Mouse (Mus musculus): ENCODE measurements around the gene Pax9. TPM values are rescaled to one million over a fixed set of nuclear protein-coding genes. Genes with fewer than 3 reads are reported as not detected.
A peak's percentile ranks its signal among the peaks of the same experiment; 100 is the strongest.

Pax9 gene
- polyA plus RNA-seq (2021) = 7.6 TPM

GRCm38 (mm10) chr12:56691427-56692079 lies at the start of gene Pax9:
Gene Pax9, plus strand, starts transcription at chr12:56691767.
- ChIA-PET CTCF (no interaction called here), POLR2A (no interaction called here)
- H3K27me3 ChIP-seq = peaks cover 16% of the 10 kb centered on the region

DNA sequence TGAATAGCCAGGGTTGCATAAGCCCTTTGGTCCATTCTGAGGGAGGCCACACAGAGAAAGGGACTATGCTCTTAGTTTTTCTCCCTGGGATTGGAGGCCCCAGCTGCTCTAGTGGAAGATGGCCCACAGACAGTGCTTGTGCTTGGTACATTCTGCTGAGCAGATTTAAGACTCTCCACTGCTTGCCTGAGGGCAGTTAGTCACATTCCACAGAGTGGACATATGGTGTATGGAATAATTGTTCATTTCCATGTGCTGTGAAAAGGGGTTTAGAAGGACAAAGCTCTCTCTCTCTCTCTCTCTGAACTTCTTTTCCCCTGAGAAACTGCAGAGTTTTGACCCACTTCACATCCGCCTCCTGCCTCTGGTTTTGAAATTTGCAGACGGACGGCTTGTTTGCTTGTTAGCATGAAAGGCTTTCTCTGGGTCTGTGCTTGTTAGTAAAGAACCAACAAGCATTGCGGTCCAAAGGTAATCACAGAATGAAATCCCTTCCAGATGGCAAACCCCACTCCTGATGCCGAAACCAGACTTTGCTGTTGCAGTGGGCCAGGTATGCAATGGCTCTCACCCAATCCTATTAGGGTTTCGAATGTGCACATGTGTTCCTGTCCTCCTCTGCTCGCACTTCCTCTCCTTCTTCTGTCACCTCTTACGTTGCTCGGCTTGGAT lies 22.0 kb upstream of the Pax9 start:
- DNase-seq (ENCODE audit: low read depth, low spot score) (no peak), ATAC-seq (no peak)
- TF ChIP-seq CTCF (IDR thresholded peaks at IDR 0.05) = no peak
- CTCF ChIA-PET = no interaction called here
- POLR2A ChIA-PET = no interaction called here
- in situ Hi-C loops (cut with MboI; ENCODE audit: low pct_unique_long_range_greater_than_20kb) = no loop called here
- H3K27me3 ChIP-seq = peaks cover 42% of the 10 kb centered on the region

More at GRCm38 (mm10) chr12:56691427-56692079, at the start of gene Pax9:
- no peak for TF ChIP-seq CTCF (IDR thresholded peaks at IDR 0.05)
- ATAC-seq (no peak), DNase-seq (ENCODE audit: low read depth, low spot score) (no peak)
- in situ Hi-C loops (cut with MboI; ENCODE audit: low pct_unique_long_range_greater_than_20kb) = loop anchor here (10.0 kb wide), 1 partner anchor 213 kb away; no protein-coding TSS in a partner anchor

GRCm38 (mm10) chr12:56670795-56671194 lies 20.8 kb upstream of the Pax9 start:
- in situ Hi-C loops (cut with MboI; ENCODE audit: low pct_unique_long_range_greater_than_20kb) = no loop called here

GRCm38 (mm10) chr12:56674726-56675125 lies 16.8 kb upstream of the Pax9 start:
- POLR2A ChIA-PET = no interaction called here
- CTCF ChIA-PET = no interaction called here
- ATAC-seq = no peak
- TF ChIP-seq CTCF (IDR thresholded peaks at IDR 0.05) = peak; percentile 82
- in situ Hi-C loops (cut with MboI; ENCODE audit: low pct_unique_long_range_greater_than_20kb) = no loop called here
- peaks cover 46% of the 10 kb centered on the region for H3K27me3 ChIP-seq
- no peak for DNase-seq (ENCODE audit: low read depth, low spot score)

More at GRCm38 (mm10) chr12:56670795-56671194, 20.8 kb upstream of the Pax9 start:
- H3K27me3 ChIP-seq = peaks cover 48% of the 10 kb centered on the region
- ChIA-PET CTCF (no interaction called here), POLR2A (no interaction called here)
- no peak for ATAC-seq
- no peak for DNase-seq (ENCODE audit: low read depth, low spot score)
- no peak for TF ChIP-seq CTCF (IDR thresholded peaks at IDR 0.05)

DNA sequence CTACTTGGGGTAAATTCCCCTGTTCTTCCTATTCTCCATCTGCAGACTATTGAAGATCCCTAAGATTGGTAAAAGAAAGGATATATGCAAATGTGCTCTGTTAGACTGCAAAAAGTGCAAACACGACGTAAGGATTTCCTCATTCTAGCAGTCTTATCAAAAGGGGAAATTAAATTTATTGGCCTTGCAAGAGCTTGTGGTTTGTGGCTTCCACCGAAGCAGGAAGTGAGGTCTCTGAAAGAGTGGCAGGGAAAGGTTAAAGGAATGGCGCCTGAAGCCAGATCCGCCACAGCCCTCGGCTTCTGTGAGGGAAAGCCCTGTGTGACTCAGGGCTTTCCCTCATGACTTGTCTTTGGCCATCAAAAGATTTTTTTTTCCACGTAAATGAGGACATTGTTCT lies 13.9 kb upstream of the Pax9 start:
- DNase-seq (ENCODE audit: low read depth, low spot score) = no peak
- POLR2A ChIA-PET = no interaction called here
- in situ Hi-C loops (cut with MboI; ENCODE audit: low pct_unique_long_range_greater_than_20kb) = no loop called here
- no peak for TF ChIP-seq CTCF (IDR thresholded peaks at IDR 0.05)
- no peak for ATAC-seq
- CTCF ChIA-PET = no interaction called here
- H3K27me3 ChIP-seq = peaks cover 46% of the 10 kb centered on the region

- ATAC-seq = peak; percentile 89
- peak; percentile 92 for TF ChIP-seq CTCF (IDR thresholded peaks at IDR 0.05)
Observed at GRCm38 (mm10) chr12:56681096-56681811, 10.3 kb upstream of the Pax9 start.

DNA sequence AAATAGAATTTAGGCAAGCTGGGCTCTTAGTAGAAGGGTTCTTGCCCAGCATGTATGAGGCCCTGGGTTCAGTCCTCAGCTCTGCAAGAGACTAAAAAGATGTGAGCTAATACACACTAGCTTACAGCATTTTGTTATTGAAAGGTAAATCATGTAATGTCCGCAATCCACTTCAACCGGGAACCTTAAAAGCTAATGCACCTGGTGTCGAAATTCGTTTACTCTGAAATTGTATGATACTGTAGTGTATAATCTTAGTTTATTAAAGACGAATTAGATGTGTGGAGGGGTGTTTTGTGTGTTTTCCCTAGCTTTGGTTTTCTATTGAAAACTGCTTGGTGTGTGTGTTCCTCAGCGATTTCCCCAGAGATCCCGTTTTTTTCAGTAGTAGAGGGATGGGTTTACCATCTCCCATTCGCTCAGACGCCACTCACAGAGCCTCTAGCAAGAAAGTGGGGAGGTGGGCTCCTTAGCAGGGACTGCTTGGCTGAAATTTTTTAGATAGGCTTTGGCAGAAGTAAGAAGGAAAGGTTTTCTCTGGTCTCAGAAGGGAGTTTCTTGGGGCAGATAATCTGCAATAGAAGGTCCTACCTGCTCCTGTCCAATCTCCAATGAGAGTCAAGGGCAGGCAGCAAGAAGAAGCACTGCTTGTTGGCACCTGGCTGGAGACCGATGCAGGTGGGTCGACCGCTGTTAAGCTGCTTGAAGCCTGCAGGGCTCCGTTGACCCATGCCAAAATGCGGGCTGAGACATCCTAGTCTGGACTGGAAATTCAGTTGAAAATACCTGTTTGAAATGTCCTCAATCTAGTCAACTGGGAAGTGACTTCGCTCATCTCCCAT lies 3.7 kb upstream of the Pax9 start:
- CTCF ChIA-PET = interaction anchor here (1.5 kb wide), 1 partner anchor 334 kb away, joined by 3 read pairs; no protein-coding TSS in a partner anchor
- peaks cover 33% of the 10 kb centered on the region for H3K27me3 ChIP-seq
- no peak for ATAC-seq
- TF ChIP-seq CTCF (IDR thresholded peaks at IDR 0.05) = no peak
- POLR2A ChIA-PET = no interaction called here
- in situ Hi-C loops (cut with MboI; ENCODE audit: low pct_unique_long_range_greater_than_20kb) = no loop called here
- DNase-seq (ENCODE audit: low read depth, low spot score) = no peak

More at GRCm38 (mm10) chr12:56681096-56681811, 10.3 kb upstream of the Pax9 start:
- CTCF ChIA-PET = interaction anchor here (0.6 to 2.1 kb wide), 10 partner anchors 11 to 504 kb away, joined by 3 to 9 read pairs (median 4); no protein-coding TSS in a partner anchor
- POLR2A ChIA-PET = no interaction called here
- H3K27me3 ChIP-seq = peaks cover 37% of the 10 kb centered on the region
- in situ Hi-C loops (cut with MboI; ENCODE audit: low pct_unique_long_range_greater_than_20kb) = loop anchor here (5.0 kb wide), 2 partner anchors 306 to 506 kb away; no protein-coding TSS in a partner anchor
- DNase-seq (ENCODE audit: low read depth, low spot score) = no peak

DNA sequence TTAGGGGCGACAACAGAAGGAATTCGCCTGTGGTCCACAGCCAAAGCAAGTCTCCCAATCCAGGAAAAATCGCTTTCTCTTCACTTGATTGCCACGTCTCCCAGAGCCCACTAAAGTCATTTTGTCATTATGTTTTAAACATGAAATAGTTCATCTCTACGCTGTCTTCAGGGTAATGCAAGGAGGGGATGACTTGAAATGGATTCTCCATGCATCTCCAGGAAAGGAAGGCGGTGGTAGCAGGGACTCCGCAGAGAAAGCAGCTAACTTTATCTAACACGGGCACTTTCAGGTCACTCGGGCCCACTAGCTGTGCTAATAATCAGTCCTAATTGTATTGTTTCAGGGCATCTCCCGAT lies 3.1 kb upstream of the Pax9 start:
- in situ Hi-C loops (cut with MboI; ENCODE audit: low pct_unique_long_range_greater_than_20kb) = no loop called here
- H3K27me3 ChIP-seq = peaks cover 29% of the 10 kb centered on the region
- ATAC-seq (no peak), DNase-seq (ENCODE audit: low read depth, low spot score) (no peak)
- TF ChIP-seq CTCF (IDR thresholded peaks at IDR 0.05) = no peak
- ChIA-PET POLR2A (no interaction called here), CTCF (no interaction called here)

DNA sequence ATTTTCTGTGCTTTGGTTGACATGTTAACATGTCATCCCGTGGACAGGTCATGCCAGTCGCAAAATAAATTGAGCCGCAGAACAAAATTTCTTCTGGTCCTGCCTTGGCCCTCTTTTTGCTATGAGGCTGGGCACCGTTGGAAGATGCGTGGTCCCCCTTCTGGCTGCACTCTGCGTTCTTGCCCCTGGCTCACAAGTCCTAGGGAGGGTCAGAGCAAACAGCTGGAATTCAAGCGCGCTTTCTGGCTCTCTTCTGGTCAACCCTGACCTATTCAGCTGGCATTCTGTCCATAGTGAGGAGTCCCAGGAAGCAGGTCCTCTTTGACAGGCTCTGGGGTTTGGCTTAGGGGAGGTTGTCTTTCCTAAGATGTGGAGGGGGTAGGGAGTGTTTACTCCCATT lies 2.6 kb upstream of the Pax9 start:
- CTCF ChIA-PET = no interaction called here
- H3K27me3 ChIP-seq = peaks cover 29% of the 10 kb centered on the region
- no peak for DNase-seq (ENCODE audit: low read depth, low spot score)
- POLR2A ChIA-PET = no interaction called here
- in situ Hi-C loops (cut with MboI; ENCODE audit: low pct_unique_long_range_greater_than_20kb) = no loop called here
- no peak for ATAC-seq
- TF ChIP-seq CTCF (IDR thresholded peaks at IDR 0.05) = no peak

GRCm38 (mm10) chr12:56689331-56689730 lies 2.2 kb upstream of the Pax9 start:
- no peak for DNase-seq (ENCODE audit: low read depth, low spot score)
- ChIA-PET CTCF (no interaction called here), POLR2A (no interaction called here)
- TF ChIP-seq CTCF (IDR thresholded peaks at IDR 0.05) = no peak
- in situ Hi-C loops (cut with MboI; ENCODE audit: low pct_unique_long_range_greater_than_20kb) = no loop called here
- no peak for ATAC-seq
- H3K27me3 ChIP-seq = peaks cover 29% of the 10 kb centered on the region

Data from Patski (cell line).